Mouse (Mus musculus): Measurements from ENCODE around the gene Mrgprh.
A peak's percentile ranks its signal among the peaks of the same experiment; 100 is the strongest.

Mrgprh gene

GRCm38 (mm10) chr17:12875734-12876133, at the start of gene Mrgprh:
Gene Mrgprh (plus strand): TSS chr17:12876034.
- no peak for DNase-seq

GRCm38 (mm10) chr17:12830351-12830750, 45.5 kb upstream of the Mrgprh start:
- peak; percentile 47 to 55 for DNase-seq

GRCm38 (mm10) chr17:12832231-12832630, 43.6 kb upstream of the Mrgprh start:
- DNase-seq = peak; percentile 73 to 80

- no peak for DNase-seq
Observed at GRCm38 (mm10) chr17:12832657-12833056, 43.2 kb upstream of the Mrgprh start.

- no peak for DNase-seq
Observed at GRCm38 (mm10) chr17:12834317-12834716, 41.5 kb upstream of the Mrgprh start.

GRCm38 (mm10) chr17:12834826-12835225, 41.0 kb upstream of the Mrgprh start:
- no peak for DNase-seq

GRCm38 (mm10) chr17:12835738-12836137, 40.1 kb upstream of the Mrgprh start:
- DNase-seq = no peak

- peak; percentile 52 to 61 for DNase-seq
Observed at GRCm38 (mm10) chr17:12839475-12840267, 36.2 kb upstream of the Mrgprh start.

- DNase-seq = no peak
Observed at GRCm38 (mm10) chr17:12843826-12844225, 32.0 kb upstream of the Mrgprh start.

GRCm38 (mm10) chr17:12844540-12844939, 31.3 kb upstream of the Mrgprh start:
- DNase-seq = no peak

GRCm38 (mm10) chr17:12845862-12846261, 30.0 kb upstream of the Mrgprh start:
- DNase-seq = no peak

GRCm38 (mm10) chr17:12846474-12846873, 29.4 kb upstream of the Mrgprh start:
- no peak for DNase-seq

- DNase-seq = no peak
Observed at GRCm38 (mm10) chr17:12847736-12848135, 28.1 kb upstream of the Mrgprh start.

GRCm38 (mm10) chr17:12849778-12850382, 26.0 kb upstream of the Mrgprh start:
- no peak for DNase-seq

GRCm38 (mm10) chr17:12851689-12852088, 24.1 kb upstream of the Mrgprh start:
- no peak for DNase-seq

- no peak for DNase-seq
Observed at GRCm38 (mm10) chr17:12853821-12854220, 22.0 kb upstream of the Mrgprh start.

GRCm38 (mm10) chr17:12854386-12854785, 21.4 kb upstream of the Mrgprh start:
- DNase-seq = no peak

GRCm38 (mm10) chr17:12857395-12857794, 18.4 kb upstream of the Mrgprh start:
- no peak for DNase-seq

- DNase-seq = no peak
Observed at GRCm38 (mm10) chr17:12858072-12858471, 17.8 kb upstream of the Mrgprh start.

- no peak for DNase-seq
Observed at GRCm38 (mm10) chr17:12859006-12859520, 16.8 kb upstream of the Mrgprh start.

- DNase-seq = peak; percentile 49 to 61
Observed at GRCm38 (mm10) chr17:12864111-12864510, 11.7 kb upstream of the Mrgprh start.

- DNase-seq = no peak
Observed at GRCm38 (mm10) chr17:12865407-12865806, 10.4 kb upstream of the Mrgprh start.

GRCm38 (mm10) chr17:12866853-12867252, 9.0 kb upstream of the Mrgprh start:
- no peak for DNase-seq

GRCm38 (mm10) chr17:12868043-12868442, 7.8 kb upstream of the Mrgprh start, which contains the start of gene Mas1:
Gene Mas1 (minus strand): TSS chr17:12868143.
- DNase-seq = no peak
